Mouse (Mus musculus) spleen, adult 2 months (tissue): ENCODE data around the gene Wrap53. TPM values are rescaled to one million over a fixed set of nuclear protein-coding genes. Genes with fewer than 3 reads are reported as not detected.
"Not testable (repeated sequence)": the region's sequence is repeated elsewhere in the genome, so short reads cannot be mapped to it uniquely, and the experiment has no call there.

ENCODE experiments used
- DNase-seq, 2 experiments: peaks; one replicate each; pipeline versions ENCODE4 v3.0.0 to v3.0.0-alpha.2; 2012 to 2021; ENCODE audit warnings: low spot score in 2 of 2, low read depth in 1 of 2
- H3K27ac ChIP-seq: fragments of 200-500 bp; 2 replicates; pipeline ENCODE4 v1.5.1; 2012; ENCODE audit warnings: low read length, inconsistent platforms; ENCODE audit not compliant: insufficient read depth
- H3K27me3 ChIP-seq: fragments of 200-500 bp; 2 replicates; pipeline ENCODE4 v1.6.1; 2012; ENCODE audit warnings: mild to moderate bottlenecking, moderate library complexity, low read length, inconsistent platforms; ENCODE audit not compliant: control insufficient read depth, insufficient read depth
- H3K36me3 ChIP-seq: fragments of 200-500 bp; 2 replicates; pipeline ENCODE4 v1.6.1; 2012; ENCODE audit warnings: mild to moderate bottlenecking, low read length, inconsistent platforms; ENCODE audit not compliant: control insufficient read depth, insufficient read depth
- H3K4me1 ChIP-seq: fragments of 200-500 bp; 2 replicates; pipeline ENCODE4 v1.6.1; 2011; ENCODE audit warnings: inconsistent platforms; ENCODE audit not compliant: control insufficient read depth, insufficient read depth, insufficient read length
- H3K4me3 ChIP-seq: fragments of 200-500 bp; 2 replicates; pipeline ENCODE4 v1.5.1; 2011; ENCODE audit warnings: mild to moderate bottlenecking, inconsistent platforms; ENCODE audit not compliant: insufficient read depth, insufficient read length; ENCODE audit errors: extremely low read depth
- CTCF ChIP-seq: fragments of 200-500 bp; IDR thresholded peaks from 2 replicates; pipeline ENCODE4 v1.5.1; 2011; ENCODE audit warnings: mild to moderate bottlenecking, inconsistent platforms; ENCODE audit not compliant: insufficient read depth, insufficient read length, insufficient replicate concordance; ENCODE audit errors: extremely low read depth
- POLR2A ChIP-seq: fragments of 200-500 bp; IDR thresholded peaks from 2 replicates; pipeline ENCODE4 v1.6.1; 2011; ENCODE audit warnings: low read depth, low read length, inconsistent platforms
- WGBS: fragments of 180-500 bp; shearing (Covaris S2); methylation state at CpG from one replicate; pipeline ENCODE4 v1.1.7; 2018; 5-methylcytosine and 5-hydroxymethylcytosine counted together
- polyA plus RNA-seq: library from polyadenylated mRNA; depleted of rRNA; stranded (reverse); fragments of >200 nt; gene quantifications from 2 replicates; pipeline ENCODE4 v1.2.3, GENCODE M21; 2012

Gene Wrap53
- polyA plus RNA-seq, 1 experiment = 15.6 TPM

DNA sequence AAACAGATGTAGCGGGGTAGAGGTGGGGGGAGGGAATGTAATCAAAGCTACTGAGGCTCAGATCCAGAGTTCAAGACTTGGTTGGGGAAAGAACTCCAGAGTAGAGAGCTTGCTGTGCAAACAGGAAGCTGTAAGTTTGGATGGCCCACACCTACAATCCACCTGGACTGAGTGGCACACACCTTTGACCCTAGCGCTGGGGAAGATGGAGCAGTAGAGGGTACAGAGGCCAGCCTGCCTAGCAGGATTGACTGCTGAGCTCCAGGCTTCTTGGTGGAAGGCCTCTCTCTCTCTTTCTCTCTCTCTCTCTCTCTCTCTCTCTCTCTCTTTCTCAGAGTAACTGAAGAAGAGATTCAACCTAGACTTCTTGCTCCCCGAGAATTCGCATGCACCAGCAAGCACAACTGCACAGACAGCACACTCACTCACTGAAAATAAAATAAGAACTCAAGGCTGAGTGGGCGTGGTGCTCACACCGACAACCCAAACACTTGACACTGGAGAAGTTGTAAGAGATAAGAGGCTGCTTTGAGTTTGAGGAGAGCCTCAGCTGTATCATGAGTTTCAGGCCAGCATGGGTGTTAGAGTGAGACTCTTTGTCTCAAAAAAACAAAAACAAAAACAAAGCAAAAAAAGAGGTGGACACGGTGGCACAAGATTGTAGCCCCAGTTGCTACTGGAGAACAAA lies 40.5 kb upstream of the Wrap53 start:
- 79% methylated on average over 7 of the region's 7 CpGs for WGBS
- no peak for TF ChIP-seq CTCF
- TF ChIP-seq POLR2A = no peak
- no peak for DNase-seq
- no peak overlapping the region for H3K4me3 ChIP-seq
- no peaks in the 10 kb centered on the region for H3K27me3 ChIP-seq
- no peak overlapping the region for H3K27ac ChIP-seq
- H3K4me1 ChIP-seq = no peaks in the 10 kb centered on the region
- no peaks in the 10 kb centered on the region for H3K36me3 ChIP-seq

DNA sequence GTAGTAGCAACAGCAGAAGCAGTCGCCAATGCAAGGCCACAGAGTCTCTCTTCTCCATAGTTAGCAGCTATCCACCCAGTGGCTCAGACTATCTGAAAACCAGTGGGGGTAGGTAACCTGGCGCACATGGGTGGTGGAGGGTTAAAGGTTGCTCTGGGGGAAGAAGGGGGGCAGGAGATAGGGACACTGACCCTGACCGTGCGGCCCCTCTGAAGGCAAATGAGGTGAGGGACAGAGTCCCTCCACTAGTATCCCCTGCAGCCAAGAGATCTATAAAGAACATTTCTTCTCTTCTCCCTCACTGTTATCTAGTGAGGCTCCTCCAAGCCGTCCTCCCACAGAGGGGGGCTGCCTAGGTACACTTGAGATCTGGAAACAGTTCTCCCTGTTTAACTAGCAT lies 37.8 kb upstream of the Wrap53 start, which contains the start of gene Shbg:
Gene Shbg, minus strand, starts transcription at position 101 of the 400 bp plus-strand sequence.
- H3K4me1 ChIP-seq = no peaks in the 10 kb centered on the region
- no peaks in the 10 kb centered on the region for H3K36me3 ChIP-seq
- TF ChIP-seq CTCF (no peak), POLR2A (no peak)
- H3K4me3 ChIP-seq = no peak within 1 kb of the TSS
- no peaks in the 10 kb centered on the region for H3K27me3 ChIP-seq
- no peak within 1 kb of the TSS for H3K27ac ChIP-seq
- whole genome bisulfite sequencing = 76% methylated on average over 5 of the region's 5 CpGs
- no peak for DNase-seq

DNA sequence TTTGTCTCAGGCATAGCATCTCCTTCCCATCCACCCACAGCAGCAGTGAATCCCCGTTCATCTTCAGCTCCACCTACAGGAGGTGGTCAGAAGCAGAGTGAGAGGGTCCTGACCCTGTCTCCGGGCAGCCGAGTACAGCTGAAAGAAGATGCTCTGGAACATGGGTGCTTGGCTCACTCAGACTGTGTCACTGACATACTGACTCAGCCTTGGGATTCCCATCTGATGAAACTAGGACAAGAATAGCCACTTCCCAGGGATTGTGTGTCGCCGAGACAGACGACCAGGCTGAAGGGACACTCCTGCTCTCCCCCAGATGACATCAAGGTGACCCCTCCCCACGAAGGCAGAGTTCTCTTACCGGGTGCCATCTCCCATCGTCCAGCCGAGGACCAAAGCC lies 36.7 kb upstream of the Wrap53 start:
- TF ChIP-seq CTCF (no peak), POLR2A (no peak)
- 59% methylated on average over 10 of the region's 10 CpGs for WGBS
- Histone ChIP-seq H3K4me3 (no peak overlapping the region), H3K27ac (no peak overlapping the region), H3K36me3 (no peaks in the 10 kb centered on the region), H3K27me3 (no peaks in the 10 kb centered on the region), H3K4me1 (no peaks in the 10 kb centered on the region)
- DNase-seq = no peak

DNA sequence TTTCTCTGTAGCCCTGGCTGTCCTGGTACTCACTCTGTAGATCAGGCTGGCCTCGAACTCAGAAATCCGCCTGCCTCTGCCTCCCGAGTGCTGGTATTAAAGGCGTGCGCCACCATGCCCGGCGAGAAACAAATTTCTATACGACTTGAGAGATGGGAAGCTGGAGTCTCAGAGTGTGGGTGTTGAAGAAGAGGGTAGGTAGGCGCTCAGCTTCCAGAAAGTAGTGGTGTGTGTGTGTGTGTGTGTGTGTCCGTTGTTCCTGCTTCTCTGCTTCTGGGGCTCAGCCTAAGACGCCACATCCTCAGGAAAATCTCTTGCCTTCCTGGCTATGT lies 34.2 kb upstream of the Wrap53 start:
- H3K27me3 ChIP-seq, H3K4me1 ChIP-seq, H3K27ac ChIP-seq, H3K4me3 ChIP-seq, DNase-seq, H3K36me3 ChIP-seq: not testable (repeated sequence)
- WGBS = 39% methylated on average over 11 of the region's 11 CpGs

DNA sequence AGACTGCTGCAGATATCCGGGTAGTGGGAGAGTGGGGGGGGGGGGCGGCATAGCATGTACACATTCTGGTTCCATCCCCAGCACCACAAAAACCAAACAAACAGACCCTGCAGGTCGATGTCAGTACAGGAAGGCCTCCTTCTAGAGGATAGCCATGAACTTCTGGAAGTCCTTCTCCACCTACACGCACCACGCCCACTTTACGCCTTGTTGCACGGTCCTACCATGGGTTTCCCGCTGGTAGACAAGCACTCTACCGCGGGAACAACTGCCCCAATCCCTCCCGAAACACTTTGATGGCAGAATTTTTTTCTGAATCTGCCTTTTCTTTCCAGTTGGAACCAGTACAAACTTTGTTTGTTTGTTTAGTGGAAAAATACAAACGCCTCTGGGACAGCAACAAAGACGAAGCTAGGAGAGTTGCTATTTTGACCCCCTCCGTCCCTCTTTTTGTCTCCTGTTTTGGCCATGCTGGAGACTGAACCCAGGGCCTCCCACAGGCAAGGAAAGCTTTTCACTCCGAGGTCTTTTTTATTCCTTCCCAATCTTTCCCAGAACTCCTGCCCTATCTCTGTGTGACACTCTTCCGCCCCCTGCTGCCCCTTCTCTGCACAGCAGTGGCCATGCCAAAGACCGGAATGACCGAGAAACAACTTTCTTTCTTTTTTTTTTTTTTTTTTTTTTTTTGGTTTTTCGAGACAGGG lies 33.6 kb upstream of the Wrap53 start:
- TF ChIP-seq CTCF (peak; percentile 83; the same call in 1 of the 2 replicates), POLR2A (no peak)
- Histone ChIP-seq H3K4me3 (no peak overlapping the region), H3K36me3 (no peaks in the 10 kb centered on the region), H3K27ac (no peak overlapping the region), H3K4me1 (no peaks in the 10 kb centered on the region), H3K27me3 (no peaks in the 10 kb centered on the region)
- peak in 1 of 2 experiments; percentile 67 for DNase-seq
- 14% methylated on average over 19 of the region's 19 CpGs for WGBS

DNA sequence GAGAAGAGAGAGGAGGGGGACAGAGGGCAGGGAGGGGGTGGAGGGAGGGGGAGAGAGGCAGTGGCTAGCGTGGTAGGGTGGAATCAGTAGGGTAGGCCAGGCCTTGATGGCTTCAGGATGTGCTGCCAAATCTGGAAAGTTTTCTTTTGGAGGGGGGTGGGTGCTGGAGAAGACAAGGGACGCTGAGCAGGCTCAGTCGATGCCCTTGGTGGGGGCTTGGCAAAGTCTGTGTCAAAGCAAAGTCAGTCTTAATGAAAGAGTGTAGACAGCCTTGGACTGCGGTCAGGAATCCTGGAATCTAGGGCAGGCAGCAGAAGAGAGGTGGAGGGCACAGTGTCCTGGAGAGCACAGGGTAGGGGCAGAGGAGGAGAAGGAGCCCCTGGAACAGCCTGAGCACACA lies 30.8 kb upstream of the Wrap53 start:
- TF ChIP-seq CTCF (no peak), POLR2A (no peak)
- Histone ChIP-seq H3K4me3 (no peak overlapping the region), H3K27ac (no peak overlapping the region), H3K4me1 (no peaks in the 10 kb centered on the region), H3K36me3 (no peaks in the 10 kb centered on the region), H3K27me3 (no peaks in the 10 kb centered on the region; the same call in 1 of the 2 replicates)
- WGBS = 78% methylated on average over 4 of the region's 4 CpGs
- no peak for DNase-seq

DNA sequence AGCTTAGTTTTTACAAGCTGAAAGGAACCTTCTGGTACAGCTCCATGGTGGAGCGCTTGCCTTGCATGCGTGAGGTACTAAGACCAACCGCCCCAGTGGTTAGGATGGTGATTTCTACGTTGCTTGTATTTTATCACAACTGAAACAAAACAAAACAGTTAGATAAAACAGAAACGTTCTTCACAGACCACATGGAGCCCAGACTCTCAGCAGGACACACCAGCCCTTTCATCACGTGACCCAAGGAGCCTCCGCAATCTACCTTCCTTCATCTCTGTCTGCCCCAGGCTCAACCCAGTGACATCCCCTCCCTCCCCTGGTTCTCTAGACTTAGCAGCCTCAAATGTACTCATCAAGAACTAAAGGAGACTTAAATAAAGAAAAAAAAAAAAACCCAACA lies 29.4 kb upstream of the Wrap53 start:
- Histone ChIP-seq H3K27ac (no peak overlapping the region), H3K27me3 (peaks cover 11% of the 10 kb centered on the region), H3K36me3 (no peaks in the 10 kb centered on the region), H3K4me1 (peaks cover 4% of the 10 kb centered on the region; the same call in 1 of the 2 replicates), H3K4me3 (no peak overlapping the region)
- no peak for TF ChIP-seq POLR2A
- TF ChIP-seq CTCF = no peak
- WGBS = 68% methylated on average over 7 of the region's 7 CpGs
- DNase-seq = no peak
